Mouse (Mus musculus) hematopoietic stem cell, adult 5-6 weeks (primary cell): ENCODE data around the gene Tspan32. TPM values are rescaled to one million over a fixed set of nuclear protein-coding genes. Genes with fewer than 3 reads are reported as not detected.

ENCODE experiments used
- ATAC-seq, 2 experiments: fragments of 125-278 bp in 1 of 2; replicated peaks in 1 of 2; 2 replicates each; pipeline ENCODE4 v1.8.0; 2016 to 2017; ENCODE audit warnings: inconsistent platforms in 2 of 2, mild to moderate bottlenecking in 2 of 2, moderate number of reproducible peaks in 2 of 2, low read depth in 1 of 2, moderate TSS enrichment in 1 of 2; ENCODE audit not compliant: low FRiP score in 2 of 2, poor library complexity in 2 of 2, severe bottlenecking in 2 of 2, insufficient read depth in 1 of 2, low TSS enrichment in 1 of 2
- total RNA-seq: library from RNA; stranded (forward); fragments of 172-1452, 232-1000 nt; gene quantifications from 2 replicates; pipeline ENCODE4 v1.2.3, GENCODE M21; 2017

Tspan32 gene
- total RNA-seq, 1 experiment from 2014 or later: 102 TPM

DNA sequence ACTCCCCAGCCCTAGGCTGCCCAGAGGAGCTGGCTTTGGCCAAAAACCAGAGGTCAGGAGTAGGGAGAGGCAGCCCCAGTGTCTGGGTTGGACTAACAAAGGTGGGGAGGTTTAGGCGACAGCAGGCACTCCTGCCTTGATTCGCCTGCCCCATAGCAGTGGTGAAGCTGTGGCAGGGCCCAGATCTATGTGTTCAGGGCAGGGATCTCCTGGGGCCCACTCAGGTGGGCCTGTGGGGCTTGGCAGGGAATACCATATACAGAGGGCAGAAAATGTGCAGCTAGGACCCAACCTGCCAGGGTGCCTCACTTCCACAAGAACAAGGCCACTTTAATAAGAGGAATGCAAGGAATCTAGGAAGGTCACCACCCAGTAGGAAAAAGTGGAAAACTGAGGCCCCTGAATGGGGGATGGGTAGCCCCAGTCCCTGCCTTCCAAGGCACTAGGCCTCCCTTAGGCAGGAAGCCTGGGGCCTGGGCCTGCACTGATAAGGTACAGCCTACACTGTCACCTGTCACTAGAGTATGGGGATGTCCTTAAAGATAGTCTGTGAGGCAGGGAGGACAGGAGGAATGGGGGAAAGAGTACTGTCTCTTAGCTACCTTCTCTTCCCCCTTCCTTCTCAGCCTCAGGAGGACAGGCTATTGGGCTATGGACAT lies 1.4 kb downstream of the Tspan32 start:
- no peak for ATAC-seq

DNA sequence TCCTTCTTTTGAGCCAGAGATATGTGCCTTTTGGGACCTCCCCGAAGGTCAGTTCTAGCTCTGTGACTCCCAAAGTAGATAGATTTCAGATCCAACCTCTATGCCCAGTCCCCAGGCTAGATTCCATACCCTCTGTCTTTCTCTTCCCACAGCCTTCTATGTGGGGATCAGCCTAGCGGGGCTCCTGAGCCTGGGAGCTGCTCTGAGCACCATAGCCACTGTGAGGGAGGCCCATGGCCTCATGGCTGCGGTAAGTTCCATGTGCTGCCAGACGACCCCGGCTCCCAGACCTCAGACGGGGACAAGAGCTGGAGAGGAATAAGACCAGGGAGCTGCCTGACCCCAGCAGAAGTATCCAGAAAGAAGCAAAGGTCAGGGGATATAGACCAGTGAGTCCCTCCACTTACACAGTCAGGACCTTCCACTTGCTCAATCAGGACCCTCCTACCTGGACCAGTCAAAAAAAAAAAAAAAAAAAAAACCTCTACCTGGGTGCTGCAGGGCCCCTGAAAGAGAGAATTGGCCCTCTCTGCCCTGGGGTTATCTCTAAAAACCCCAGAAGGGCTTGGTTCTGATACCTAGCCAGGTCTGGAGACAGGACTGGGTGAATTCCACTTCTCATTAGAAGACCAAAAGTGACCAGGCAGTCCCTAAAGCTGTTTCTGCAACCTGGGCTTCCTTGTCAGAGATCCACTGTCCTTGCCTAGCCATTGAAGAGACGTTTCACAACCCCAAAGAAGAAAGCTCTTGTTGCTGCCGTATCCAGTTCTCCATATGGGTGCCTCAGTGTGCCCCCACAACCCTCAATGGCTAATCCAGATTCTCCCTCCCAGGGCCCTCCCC lies 2.1 kb downstream of the Tspan32 start:
- ATAC-seq: no peak

DNA sequence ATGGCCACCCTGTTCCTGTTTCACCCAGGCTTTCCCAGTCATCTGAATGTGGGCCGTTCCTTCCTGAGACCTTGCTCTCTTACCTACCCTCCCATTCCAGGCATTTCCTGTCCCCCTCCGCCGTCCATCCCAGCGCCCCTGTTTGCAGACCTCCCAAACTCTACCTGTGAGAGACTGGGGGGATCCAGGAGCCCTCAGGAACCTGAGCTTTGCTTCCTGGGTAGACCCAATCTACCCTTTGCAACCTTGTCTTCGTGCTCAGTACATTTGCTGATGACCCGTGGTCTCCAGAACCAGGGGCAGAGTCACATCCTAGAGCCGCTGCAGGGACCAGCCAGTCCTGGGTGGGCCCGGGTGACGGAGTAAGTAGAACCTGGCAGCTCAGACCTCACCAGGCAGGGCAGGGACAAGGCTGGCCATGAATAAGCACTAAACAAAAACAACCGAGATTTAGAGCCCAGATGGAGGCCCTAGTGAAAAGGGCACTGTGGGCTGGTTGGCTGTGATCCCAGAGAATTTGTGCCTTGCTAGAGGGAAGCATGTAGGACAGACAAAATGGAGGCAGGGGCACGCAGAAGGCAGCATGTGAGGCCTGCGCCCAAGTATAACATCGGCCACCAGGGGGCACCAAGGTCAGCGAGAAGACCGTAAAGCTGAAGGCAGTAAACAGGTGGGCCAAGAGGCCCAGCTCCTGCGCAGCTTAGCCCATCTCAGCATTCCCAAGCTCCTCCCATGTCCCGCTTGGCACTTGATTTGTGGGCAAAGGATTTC lies 2.9 kb downstream of the Tspan32 start:
- ATAC-seq: peak; percentile 43 to 54

DNA sequence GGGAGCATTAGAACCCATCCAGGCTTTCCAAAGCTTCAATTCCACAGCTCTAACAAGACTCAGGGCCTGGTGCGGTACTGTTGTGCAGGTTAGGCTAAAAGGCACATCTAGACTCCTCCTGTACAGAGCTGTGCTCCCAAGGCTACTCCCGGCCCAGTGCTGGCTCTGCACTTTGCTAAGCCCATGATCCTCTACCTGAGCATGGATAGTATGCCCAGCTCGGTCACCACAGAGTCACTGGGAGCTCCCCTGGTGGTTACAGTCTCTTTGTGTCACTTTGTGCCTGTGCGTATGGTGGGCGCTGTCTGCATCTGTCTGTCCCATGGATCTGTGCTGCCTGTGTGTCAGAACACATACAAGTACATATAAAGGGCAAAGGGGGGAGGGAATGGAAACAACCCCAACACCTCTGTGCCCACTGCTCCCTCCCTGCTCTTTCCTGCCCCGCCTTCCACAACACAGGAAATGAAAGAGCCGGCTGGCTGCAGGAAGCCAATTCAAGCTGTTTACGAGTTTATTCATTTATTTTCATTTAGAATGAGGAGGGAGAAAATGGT lies 3.6 kb downstream of the Tspan32 start:
- peak; percentile 12 to 13; a peak in 3 of 4 replicates for ATAC-seq

DNA sequence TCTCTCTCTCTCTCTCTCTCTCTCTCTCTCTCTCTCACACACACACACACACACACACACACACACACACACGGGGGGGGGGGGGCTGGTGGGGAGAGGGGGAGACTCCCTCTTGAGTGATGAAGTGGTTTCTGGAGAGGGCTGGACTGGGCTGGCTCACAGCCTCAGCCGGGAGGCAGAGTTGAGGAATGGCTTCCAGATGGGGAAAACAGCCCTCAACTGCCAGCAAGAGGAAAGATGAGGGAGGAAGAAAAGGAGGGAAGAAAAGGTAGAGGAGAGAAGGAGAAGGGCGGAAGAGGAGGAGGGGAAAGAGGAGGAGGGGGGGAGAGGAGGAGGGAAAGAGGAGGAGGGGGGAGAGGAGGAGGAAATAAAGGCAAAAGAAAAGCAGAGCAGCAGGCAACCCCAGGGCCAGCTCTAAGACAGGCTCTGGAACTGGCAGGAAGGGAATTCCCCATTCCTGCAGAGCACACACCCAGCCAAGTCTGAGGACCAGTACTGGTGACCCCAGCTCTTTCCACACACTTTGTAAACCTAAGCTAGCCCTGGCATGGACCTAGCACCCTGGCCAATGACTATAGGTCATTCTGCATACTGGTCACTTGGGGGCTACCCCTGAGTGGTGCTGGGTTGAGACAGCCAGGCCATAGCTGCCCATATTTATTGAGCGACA lies 4.3 kb downstream of the Tspan32 start:
- no peak for ATAC-seq

DNA sequence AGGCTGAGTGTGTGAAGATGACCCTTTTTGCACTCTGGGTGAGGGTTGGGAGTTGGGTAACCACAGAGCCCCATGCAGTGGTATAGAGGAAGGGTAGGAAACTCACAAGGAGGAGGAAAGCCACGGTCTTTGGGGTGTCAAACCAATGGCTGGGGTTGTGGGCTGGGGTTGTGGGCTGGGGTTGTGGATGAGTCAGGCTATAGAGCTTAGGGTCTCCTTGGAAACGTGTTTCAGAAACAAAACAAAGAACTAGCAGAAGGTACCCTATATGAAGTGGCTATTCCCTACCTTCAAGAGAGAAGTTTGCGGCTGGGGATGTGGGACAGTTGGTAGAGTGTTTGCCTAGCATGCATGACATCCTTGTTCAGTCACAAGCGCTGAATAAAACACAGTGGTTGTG lies 5.2 kb downstream of the Tspan32 start:
- ATAC-seq: peak; percentile 30 to 46

DNA sequence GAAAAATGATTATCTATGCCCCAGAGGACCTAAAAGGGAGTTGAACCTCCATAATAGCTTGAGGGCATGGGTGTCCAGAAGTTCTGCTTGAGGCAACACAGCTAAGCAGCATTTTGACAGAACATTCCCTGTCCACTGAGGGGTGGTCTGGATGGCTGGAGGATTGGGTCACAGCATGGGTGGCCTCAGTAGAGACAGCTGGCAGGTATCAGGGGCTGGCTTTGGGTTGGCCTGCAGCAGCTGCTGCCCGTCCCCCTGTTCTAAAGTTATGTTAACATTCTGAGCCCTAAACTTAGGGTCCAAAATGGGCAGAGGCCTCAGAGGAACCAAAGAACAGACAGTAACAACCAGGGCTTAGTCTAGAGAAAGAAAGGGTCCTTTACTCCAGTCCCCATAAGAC lies 6.4 kb downstream of the Tspan32 start:
- no peak for ATAC-seq

DNA sequence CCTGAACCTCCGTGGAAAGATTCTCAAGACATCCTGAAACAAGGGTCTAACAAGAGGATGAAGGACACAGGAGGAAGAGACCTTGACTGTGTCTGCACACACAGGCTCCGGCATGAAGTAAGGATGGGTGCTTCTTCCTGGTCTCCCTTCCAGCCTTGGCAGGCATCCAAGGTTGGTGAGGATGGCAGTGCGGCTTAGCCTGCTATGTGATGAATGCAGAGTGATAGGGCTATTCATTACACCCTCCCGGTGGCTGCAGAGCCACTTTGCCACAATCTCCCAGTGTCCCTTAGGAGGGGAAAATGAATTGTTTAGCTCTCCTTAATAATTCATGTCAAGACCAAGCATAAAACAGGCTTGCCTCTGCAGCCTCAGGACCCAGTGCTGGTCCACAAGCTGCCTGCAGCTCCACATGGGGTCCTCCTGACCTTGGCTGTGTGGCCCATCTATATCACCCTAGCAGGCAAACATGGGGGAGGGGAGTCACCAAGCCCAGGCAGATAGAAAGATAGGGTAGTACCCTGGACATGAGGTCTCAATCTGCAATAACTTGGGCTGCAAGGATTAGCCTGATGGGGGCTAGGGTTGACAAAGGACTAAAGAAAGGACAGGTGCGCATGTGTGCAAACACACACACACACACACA lies 7.5 kb downstream of the Tspan32 start:
- no peak for ATAC-seq

DNA sequence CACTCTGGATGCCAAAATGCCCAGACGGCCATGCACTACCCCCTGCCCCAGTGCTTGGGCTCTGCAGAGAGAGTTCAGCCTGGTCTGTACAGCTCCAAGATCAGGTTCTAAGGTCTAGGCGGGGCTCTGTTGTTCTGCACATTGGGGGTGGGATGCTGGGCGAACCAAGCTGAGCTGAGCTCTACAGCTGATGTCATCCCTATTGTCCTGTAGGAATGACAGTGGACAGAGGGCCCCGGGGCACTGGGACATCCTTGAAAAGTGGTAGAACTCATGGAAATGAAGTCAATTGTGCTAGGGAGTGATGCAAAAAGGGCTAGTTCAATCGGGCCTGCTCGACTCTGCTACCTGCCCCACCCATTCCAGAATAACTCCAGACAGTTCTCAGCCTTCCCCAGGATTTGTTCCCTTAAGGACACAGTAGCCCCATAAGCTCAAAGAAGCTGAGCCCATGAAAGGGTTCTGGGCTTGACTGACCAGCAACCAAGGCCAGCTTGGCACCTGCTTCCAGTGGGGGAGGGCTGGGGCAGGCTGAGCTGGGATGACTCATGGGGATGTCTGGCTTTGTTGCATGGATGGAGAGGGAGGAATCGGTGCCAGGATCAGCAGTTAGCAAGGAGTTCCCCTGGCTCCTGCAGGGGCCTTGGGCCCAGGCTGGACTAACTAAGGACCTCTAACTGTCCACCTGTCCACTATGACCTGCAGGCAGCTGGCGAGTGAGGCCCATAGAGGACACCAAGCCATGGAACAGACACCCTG lies 8.8 kb downstream of the Tspan32 start:
- no peak for ATAC-seq

DNA sequence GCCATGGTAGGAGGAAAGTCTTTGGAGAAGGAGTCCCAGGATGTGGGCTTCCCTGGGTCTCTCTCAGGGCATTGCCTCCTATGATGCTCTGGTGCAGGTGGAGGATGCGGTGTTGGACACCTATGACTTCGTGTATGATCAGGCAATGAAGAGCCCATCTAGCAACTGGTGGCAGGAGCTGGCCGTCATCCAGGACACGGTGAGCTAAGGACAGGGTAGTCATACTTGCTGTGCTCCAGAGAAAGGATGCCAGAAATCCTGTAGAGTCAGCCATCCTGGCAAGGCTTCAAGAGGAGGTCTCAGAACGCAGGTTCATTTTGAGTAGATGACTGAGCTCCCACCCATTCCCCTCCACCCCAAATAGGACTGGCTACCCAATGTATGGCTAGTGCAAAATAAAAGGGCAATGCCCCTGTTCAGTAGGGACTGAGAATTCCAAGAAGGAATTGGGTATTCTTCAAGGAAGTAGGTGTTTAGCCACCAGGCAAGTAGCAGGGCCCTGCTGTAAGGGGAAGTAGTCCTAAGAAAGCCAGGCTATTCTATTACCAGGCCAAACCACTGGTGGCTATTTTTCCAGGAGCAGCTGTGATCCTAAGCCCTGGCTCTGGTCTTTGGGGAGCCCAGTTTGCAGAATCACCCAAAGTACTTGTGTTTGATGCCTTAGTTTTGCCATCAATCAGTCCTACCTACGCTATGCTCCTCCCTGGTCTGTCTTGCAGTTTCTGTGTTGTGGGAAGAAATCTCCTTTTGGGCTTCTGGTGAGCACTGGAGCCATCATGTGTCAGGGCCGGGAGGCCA lies 10.2 kb downstream of the Tspan32 start:
- no peak for ATAC-seq

DNA sequence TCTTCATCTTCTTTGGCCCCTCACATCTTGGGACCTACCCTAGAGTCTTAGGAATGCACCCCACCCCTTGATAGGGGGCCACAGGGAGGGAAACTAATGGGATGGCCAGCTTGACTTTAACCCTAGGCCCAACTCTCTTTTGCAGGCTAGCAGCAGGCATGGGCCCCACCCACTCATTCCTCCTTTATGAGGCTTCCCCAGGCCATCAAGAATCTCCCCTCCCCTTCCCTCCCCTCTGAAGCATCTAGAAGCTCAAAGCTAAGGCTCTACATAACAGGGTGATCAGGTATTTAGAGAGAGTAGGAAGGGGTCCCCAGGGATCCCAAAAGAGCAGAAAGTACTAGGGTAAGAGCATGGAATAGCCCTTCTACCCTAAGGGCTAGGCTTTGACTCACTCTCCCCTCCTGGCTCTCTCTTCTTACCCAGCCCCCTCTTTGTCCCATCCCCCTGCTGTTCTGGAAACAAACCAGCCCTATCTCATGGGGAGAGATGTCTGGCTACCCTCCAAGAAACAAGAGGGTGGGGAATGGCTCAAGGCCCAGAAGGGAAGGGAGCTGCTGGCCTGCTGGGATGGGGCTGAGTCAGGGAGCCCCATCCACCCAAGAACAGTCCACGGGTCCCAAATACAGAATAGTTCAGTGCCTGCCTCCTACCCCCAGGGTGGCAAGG lies 11.0 kb downstream of the Tspan32 start:
- ATAC-seq: no peak; a peak in 1 of 4 replicates

DNA sequence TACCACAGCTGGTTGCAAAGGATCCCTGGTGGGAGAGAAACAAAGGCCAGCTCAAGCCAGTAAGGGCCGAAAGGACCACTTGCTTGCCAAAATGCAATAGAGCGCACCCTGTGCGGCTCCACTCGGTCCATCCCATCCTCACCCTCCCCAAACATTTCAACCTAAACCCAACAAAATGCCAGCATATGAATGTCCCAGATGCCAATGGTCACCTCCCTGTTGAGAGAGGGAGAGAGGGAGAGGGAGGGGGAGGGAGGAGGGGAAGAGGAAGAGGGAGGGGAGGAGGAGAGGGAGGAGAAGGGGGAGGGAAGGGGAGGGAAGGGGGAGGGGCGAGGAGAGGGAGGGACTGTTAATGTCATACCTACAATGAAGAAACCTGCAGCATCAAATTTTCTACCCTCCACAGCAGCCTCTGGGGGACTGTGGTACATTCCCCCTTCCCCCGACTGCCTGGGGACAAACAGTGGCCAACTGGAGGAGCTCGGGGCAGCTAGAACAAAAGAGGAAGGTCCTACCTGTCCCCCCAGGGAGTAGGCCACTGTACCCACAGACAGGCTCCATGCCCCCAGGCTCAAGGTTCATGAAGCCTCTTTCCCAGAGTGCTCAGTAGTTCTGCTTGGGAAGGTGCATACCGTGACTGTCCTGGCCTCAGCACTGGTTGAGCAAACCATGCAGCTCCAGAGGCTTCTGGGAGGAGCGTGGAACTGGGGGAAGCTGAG lies 11.7 kb downstream of the Tspan32 start:
- ATAC-seq: peak in 1 of 2 experiments; percentile 2; a peak in 1 of 4 replicates

DNA sequence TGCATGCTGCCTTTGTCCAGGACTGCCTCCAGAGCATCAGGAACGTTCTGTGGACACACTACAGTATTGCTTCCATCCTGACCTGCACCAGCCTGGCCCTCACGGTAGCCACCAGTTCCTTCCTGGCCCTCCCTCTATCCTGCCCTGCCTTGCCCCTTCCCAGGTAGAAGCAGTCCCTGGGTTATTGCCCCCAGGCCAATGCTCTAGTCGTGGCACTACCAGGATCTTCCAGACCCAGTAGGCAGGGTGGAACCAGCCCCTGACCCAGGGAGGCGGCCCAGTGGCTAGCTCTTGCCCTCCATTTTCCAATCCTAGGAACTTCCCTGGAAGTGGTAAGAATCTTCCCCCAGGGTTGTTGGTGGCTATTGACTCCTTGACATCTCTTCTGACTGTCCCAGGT lies 12.3 kb downstream of the Tspan32 start:
- ATAC-seq: no peak

DNA sequence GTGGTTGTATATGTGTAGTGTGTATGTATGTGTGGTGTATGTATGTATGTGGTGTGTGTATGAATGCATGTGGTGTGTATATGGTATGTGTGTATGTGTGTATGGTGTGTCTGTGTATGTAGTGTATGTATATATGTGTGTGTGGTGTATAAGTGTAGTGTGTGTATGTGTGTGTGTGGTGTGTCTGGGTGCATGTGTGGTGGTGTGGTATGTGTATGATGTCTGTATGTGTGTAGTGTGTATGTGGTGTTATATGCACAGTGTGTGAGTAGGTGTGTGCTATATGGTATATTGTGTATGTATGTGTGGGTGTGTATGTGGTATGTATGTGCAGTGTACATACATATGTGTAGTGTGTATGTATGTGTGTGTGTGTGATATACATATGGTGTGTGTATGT lies 15.2 kb downstream of the Tspan32 start:
- no peak for ATAC-seq

DNA sequence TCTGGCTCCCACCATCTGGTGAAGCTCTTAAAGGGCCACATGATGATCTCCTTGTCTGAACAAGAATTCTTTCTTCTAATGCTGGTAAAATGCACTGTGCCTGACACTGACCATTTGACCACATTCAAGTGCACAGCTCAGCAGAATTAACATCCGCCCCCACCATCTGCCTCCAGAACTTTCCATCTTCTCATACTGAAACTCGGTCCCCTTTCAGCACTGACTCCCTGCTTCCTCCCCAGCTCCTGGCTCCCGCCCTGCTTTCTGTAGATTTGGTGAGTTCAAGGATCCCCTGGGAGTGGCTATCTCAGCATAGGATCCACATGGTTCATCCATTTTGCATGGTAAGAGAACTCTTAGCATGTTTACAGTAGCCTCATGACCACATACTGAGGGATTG lies 15.9 kb downstream of the Tspan32 start:
- no peak for ATAC-seq
